Mouse (Mus musculus): Measurements from ENCODE around the gene Hspa1l. TPM values are rescaled to one million over a fixed set of nuclear protein-coding genes. Genes with fewer than 3 reads are reported as not detected.
"Not testable (repeated sequence)": the region's sequence is repeated elsewhere in the genome, so short reads cannot be mapped to it uniquely, and the experiment has no call there.

The Hspa1l gene
- polyA plus RNA-seq, 1 experiment from 2014 or later, result 1.3 TPM

- not testable (repeated sequence) for H3K36me3 ChIP-seq (ENCODE audit: insufficient read depth, low read length); H3K9ac ChIP-seq (replicated peaks; ENCODE audit: low read length); H3K4me3 ChIP-seq (ENCODE audit: low read length); H3K27me3 ChIP-seq (ENCODE audit: insufficient read depth, low read length); ATAC-seq (ENCODE audit: low FRiP score, low TSS enrichment); H3K4me2 ChIP-seq (replicated peaks; ENCODE audit: low read depth, low read length); H3K9me3 ChIP-seq (ENCODE audit: low read length); H3K27ac ChIP-seq (ENCODE audit: low read length)
- 19% methylated on average over 21 of the region's 40 CpGs for WGBS
- H3K4me1 ChIP-seq (ENCODE audit: insufficient read depth, low read length), result peaks cover 17% of the 10 kb centered on the region
These were observed 14.5 kb upstream of the Hspa1l start for GRCm38 (mm10) chr17:34957966-34958365.

GRCm38 (mm10) chr17:34958734-34959129 lies 13.8 kb upstream of the Hspa1l start:
- H3K9ac ChIP-seq (replicated peaks; ENCODE audit: low read length); H3K36me3 ChIP-seq (ENCODE audit: insufficient read depth, low read length); H3K9me3 ChIP-seq (ENCODE audit: low read length); H3K27me3 ChIP-seq (ENCODE audit: insufficient read depth, low read length); H3K27ac ChIP-seq (ENCODE audit: low read length); ATAC-seq (ENCODE audit: low FRiP score, low TSS enrichment): not testable (repeated sequence)
- Histone ChIP-seq H3K4me2 (replicated peaks; ENCODE audit: low read depth, low read length) (peak overlapping the region; percentile 53), H3K4me3 (ENCODE audit: low read length) (peak overlapping the region; percentile 56), H3K4me1 (ENCODE audit: insufficient read depth, low read length) (peaks cover 17% of the 10 kb centered on the region)
- WGBS, result under 1% methylated on average over 18 of the region's 47 CpGs

- Histone ChIP-seq H3K4me3 (ENCODE audit: low read length) (peak within 1 kb of the TSS; percentile 56), H3K27ac (ENCODE audit: low read length) (peak within 1 kb of the TSS; percentile 99), H3K9ac (replicated peaks; ENCODE audit: low read length) (peak within 1 kb of the TSS; percentile 83), H3K4me1 (ENCODE audit: insufficient read depth, low read length) (peaks cover 18% of the 10 kb centered on the region), H3K4me2 (replicated peaks; ENCODE audit: low read depth, low read length) (peak within 1 kb of the TSS; percentile 69)
- WGBS, result 0% methylated on average over 27 of the region's 32 CpGs
- H3K36me3 ChIP-seq (ENCODE audit: insufficient read depth, low read length); H3K27me3 ChIP-seq (ENCODE audit: insufficient read depth, low read length); H3K9me3 ChIP-seq (ENCODE audit: low read length): not testable (repeated sequence)
- peak; percentile 92 for ATAC-seq (ENCODE audit: low FRiP score, low TSS enrichment)
These were observed 13.2 kb upstream of the Hspa1l start, which contains the start of gene Hspa1b for GRCm38 (mm10) chr17:34959130-34959778. Hspa1b (minus strand) TSS chr17:34959238.

- Histone ChIP-seq H3K27me3 (ENCODE audit: insufficient read depth, low read length) (no peaks in the 10 kb centered on the region), H3K27ac (ENCODE audit: low read length) (peak overlapping the region; percentile 99), H3K9me3 (ENCODE audit: low read length) (no peaks in the 10 kb centered on the region), H3K4me1 (ENCODE audit: insufficient read depth, low read length) (peaks cover 24% of the 10 kb centered on the region), H3K4me3 (ENCODE audit: low read length) (peak overlapping the region; percentile 56), H3K9ac (replicated peaks; ENCODE audit: low read length) (peak overlapping the region; percentile 83), H3K36me3 (ENCODE audit: insufficient read depth, low read length) (no peaks in the 10 kb centered on the region), H3K4me2 (replicated peaks; ENCODE audit: low read depth, low read length) (peak overlapping the region; percentile 69)
- 8% methylated on average over 12 of the region's 12 CpGs for WGBS
- ATAC-seq (ENCODE audit: low FRiP score, low TSS enrichment), result peak; percentile 35
These were observed 12.5 kb upstream of the Hspa1l start for GRCm38 (mm10) chr17:34959881-34960515.

- Histone ChIP-seq H3K27ac (ENCODE audit: low read length) (peak overlapping the region; percentile 99), H3K9me3 (ENCODE audit: low read length) (no peaks in the 10 kb centered on the region), H3K27me3 (ENCODE audit: insufficient read depth, low read length) (no peaks in the 10 kb centered on the region), H3K4me2 (replicated peaks; ENCODE audit: low read depth, low read length) (no peak overlapping the region), H3K36me3 (ENCODE audit: insufficient read depth, low read length) (no peaks in the 10 kb centered on the region), H3K9ac (replicated peaks; ENCODE audit: low read length) (no peak overlapping the region), H3K4me1 (ENCODE audit: insufficient read depth, low read length) (peaks cover 27% of the 10 kb centered on the region), H3K4me3 (ENCODE audit: low read length) (no peak overlapping the region)
- no peak for ATAC-seq (ENCODE audit: low FRiP score, low TSS enrichment)
These were observed 11.6 kb upstream of the Hspa1l start for GRCm38 (mm10) chr17:34960702-34961493.

- no peak for ATAC-seq (ENCODE audit: low FRiP score, low TSS enrichment)
- Histone ChIP-seq H3K4me1 (ENCODE audit: insufficient read depth, low read length) (peaks cover 27% of the 10 kb centered on the region), H3K9me3 (ENCODE audit: low read length) (no peaks in the 10 kb centered on the region), H3K27ac (ENCODE audit: low read length) (peak overlapping the region; percentile 57), H3K9ac (replicated peaks; ENCODE audit: low read length) (no peak overlapping the region), H3K4me2 (replicated peaks; ENCODE audit: low read depth, low read length) (no peak overlapping the region), H3K27me3 (ENCODE audit: insufficient read depth, low read length) (no peaks in the 10 kb centered on the region), H3K4me3 (ENCODE audit: low read length) (no peak overlapping the region), H3K36me3 (ENCODE audit: insufficient read depth, low read length) (no peaks in the 10 kb centered on the region)
- 18% methylated on average over 3 of the region's 3 CpGs for WGBS
These were observed 10.4 kb upstream of the Hspa1l start for GRCm38 (mm10) chr17:34962125-34962524.

- 63% methylated on average over 1 of the region's 1 CpGs for WGBS
- Histone ChIP-seq H3K9me3 (ENCODE audit: low read length) (no peaks in the 10 kb centered on the region), H3K4me1 (ENCODE audit: insufficient read depth, low read length) (peaks cover 27% of the 10 kb centered on the region), H3K27me3 (ENCODE audit: insufficient read depth, low read length) (peaks cover 3% of the 10 kb centered on the region), H3K36me3 (ENCODE audit: insufficient read depth, low read length) (no peaks in the 10 kb centered on the region), H3K27ac (ENCODE audit: low read length) (no peak overlapping the region), H3K9ac (replicated peaks; ENCODE audit: low read length) (no peak overlapping the region), H3K4me3 (ENCODE audit: low read length) (no peak overlapping the region), H3K4me2 (replicated peaks; ENCODE audit: low read depth, low read length) (no peak overlapping the region)
- no peak for ATAC-seq (ENCODE audit: low FRiP score, low TSS enrichment)
These were observed 9.7 kb upstream of the Hspa1l start for GRCm38 (mm10) chr17:34962841-34963240.

- ATAC-seq (ENCODE audit: low FRiP score, low TSS enrichment), result 0 out of 2 replicates have a peak, but pooled peaks have one; percentile 24
- WGBS, result 8% methylated on average over 1 of the region's 1 CpGs
- Histone ChIP-seq H3K9ac (replicated peaks; ENCODE audit: low read length) (peak overlapping the region; percentile 39), H3K27ac (ENCODE audit: low read length) (peak overlapping the region; percentile 6; the same call in 1 of the 2 replicates), H3K36me3 (ENCODE audit: insufficient read depth, low read length) (no peaks in the 10 kb centered on the region), H3K4me1 (ENCODE audit: insufficient read depth, low read length) (peaks cover 27% of the 10 kb centered on the region), H3K4me3 (ENCODE audit: low read length) (no peak overlapping the region), H3K27me3 (ENCODE audit: insufficient read depth, low read length) (peaks cover 21% of the 10 kb centered on the region), H3K4me2 (replicated peaks; ENCODE audit: low read depth, low read length) (no peak overlapping the region), H3K9me3 (ENCODE audit: low read length) (no peaks in the 10 kb centered on the region)
These were observed 7.9 kb upstream of the Hspa1l start for GRCm38 (mm10) chr17:34964640-34965049.

GRCm38 (mm10) chr17:34965627-34966026 lies 6.9 kb upstream of the Hspa1l start:
- no peak overlapping the region for H3K4me3 ChIP-seq (ENCODE audit: low read length)

More at GRCm38 (mm10) chr17:34965627-34966026, 6.9 kb upstream of the Hspa1l start:
- no peaks in the 10 kb centered on the region for H3K36me3 ChIP-seq (ENCODE audit: insufficient read depth, low read length)
- H3K4me2 ChIP-seq (replicated peaks; ENCODE audit: low read depth, low read length), result no peak overlapping the region
- 58% methylated on average over 5 of the region's 5 CpGs for WGBS
- H3K4me1 ChIP-seq (ENCODE audit: insufficient read depth, low read length), result peaks cover 19% of the 10 kb centered on the region
- ATAC-seq (ENCODE audit: low FRiP score, low TSS enrichment), result no peak
- H3K9ac ChIP-seq (replicated peaks; ENCODE audit: low read length), result 0 out of 2 replicates have a peak overlapping the region, but pooled peaks have one; percentile 31
- no peak overlapping the region for H3K27ac ChIP-seq (ENCODE audit: low read length)
- H3K27me3 ChIP-seq (ENCODE audit: insufficient read depth, low read length), result peaks cover 23% of the 10 kb centered on the region
- no peaks in the 10 kb centered on the region for H3K9me3 ChIP-seq (ENCODE audit: low read length)

All from kidney, embryonic 16.5 days (tissue).